Mouse (Mus musculus): Measurements from ENCODE around the gene Tmem259. TPM values are rescaled to one million over a fixed set of nuclear protein-coding genes. Genes with fewer than 3 reads are reported as not detected.

The Tmem259 gene
- total and polyA plus RNA-seq, 3 experiments, result 62.0 to 150 TPM; not detected in 1

GRCm38 (mm10) chr10:79977324-79977723, 6.8 kb downstream of the Tmem259 start:
- H3K9ac ChIP-seq (ENCODE audit: control insufficient read depth, low read depth, low read length, poor library complexity, severe bottlenecking), result no peak overlapping the region
- no peaks in the 10 kb centered on the region; a peak in 1 of 4 replicates for H3K36me3 ChIP-seq (ENCODE audit: control insufficient read depth in 1 of 2, insufficient read depth in 2 of 2, low read length in 2 of 2)
- no peaks in the 10 kb centered on the region for H3K9me3 ChIP-seq (replicated peaks; ENCODE audit: insufficient read depth, low read length)
- H3K27me3 ChIP-seq (ENCODE audit: control insufficient read depth in 1 of 2, insufficient read depth in 2 of 2, low read length in 2 of 2), result no peaks in the 10 kb centered on the region
- no peak overlapping the region for H3K4me3 ChIP-seq (ENCODE audit: control insufficient read depth in 1 of 2, insufficient read depth in 1 of 2, low read depth in 2 of 2, low read length in 2 of 2)
- no peak overlapping the region for H3K27ac ChIP-seq (ENCODE audit: control insufficient read depth, low read depth, low read length)
- H3K79me2 ChIP-seq (ENCODE audit: control insufficient read depth, insufficient read depth, low read length, poor library complexity), result peaks cover 14% of the 10 kb centered on the region; the same call in 1 of the 2 replicates
- no peak for TF ChIP-seq TCF12 (IDR thresholded peaks at IDR 0.05; ENCODE audit: low read depth, low read length)
- TF ChIP-seq MAZ (IDR thresholded peaks at IDR 0.05; ENCODE audit: low read depth, low read length), result no peak
- TF ChIP-seq E2F4 (IDR thresholded peaks at IDR 0.05; ENCODE audit: borderline replicate concordance, low read depth, low read length), result no peak
- TF ChIP-seq KAT2A (conservative IDR thresholded peaks at IDR 0.05; ENCODE audit: low read depth, low read length), result no peak
- TF ChIP-seq MAX (IDR thresholded peaks at IDR 0.05; ENCODE audit: low read length), result no peak
- no peak for TF ChIP-seq RCOR1 (IDR thresholded peaks at IDR 0.05; ENCODE audit: low read depth, low read length)
- no peak for DNase-seq (ENCODE audit: low read depth, low spot score)
- H3K4me1 ChIP-seq (ENCODE audit: control insufficient read depth in 1 of 2, insufficient read depth in 2 of 2, low read length in 2 of 2), result no peaks in the 10 kb centered on the region

- no peaks in the 10 kb centered on the region; a peak in 1 of 4 replicates for H3K36me3 ChIP-seq (ENCODE audit: control insufficient read depth in 1 of 2, insufficient read depth in 2 of 2, low read length in 2 of 2)
These were observed 7.4 kb downstream of the Tmem259 start for GRCm38 (mm10) chr10:79976722-79977107.

GRCm38 (mm10) chr10:79976071-79976721, 7.9 kb downstream of the Tmem259 start:
- TF ChIP-seq MAX (IDR thresholded peaks at IDR 0.05; ENCODE audit: low read length) (no peak), UBTF (IDR thresholded peaks at IDR 0.05; ENCODE audit: borderline replicate concordance, insufficient read depth, low read depth, low read length) (no peak), RAD21 (IDR thresholded peaks at IDR 0.05; ENCODE audit: low read depth, low read length) (no peak), MXI1 (IDR thresholded peaks at IDR 0.05; ENCODE audit: low read depth, low read length) (no peak), TCF12 (IDR thresholded peaks at IDR 0.05; ENCODE audit: low read depth, low read length) (no peak)
- Histone ChIP-seq H3K79me2 (ENCODE audit: control insufficient read depth, insufficient read depth, low read length, poor library complexity) (peaks cover 9% of the 10 kb centered on the region; the same call in 1 of the 2 replicates), H3K4me1 (ENCODE audit: control insufficient read depth in 1 of 2, insufficient read depth in 2 of 2, low read length in 2 of 2) (no peaks in the 10 kb centered on the region), H3K27ac (ENCODE audit: control insufficient read depth, low read depth, low read length) (no peak overlapping the region), H3K9me3 (replicated peaks; ENCODE audit: insufficient read depth, low read length) (no peaks in the 10 kb centered on the region), H3K4me3 (ENCODE audit: control insufficient read depth in 1 of 2, insufficient read depth in 1 of 2, low read depth in 2 of 2, low read length in 2 of 2) (no peak overlapping the region), H3K36me3 (ENCODE audit: control insufficient read depth in 1 of 2, insufficient read depth in 2 of 2, low read length in 2 of 2) (no peaks in the 10 kb centered on the region; a peak in 1 of 4 replicates), H3K27me3 (ENCODE audit: control insufficient read depth in 1 of 2, insufficient read depth in 2 of 2, low read length in 2 of 2) (no peaks in the 10 kb centered on the region), H3K9ac (ENCODE audit: control insufficient read depth, low read depth, low read length, poor library complexity, severe bottlenecking) (no peak overlapping the region)
- DNase-seq (ENCODE audit: low read depth, low spot score), result no peak

More at GRCm38 (mm10) chr10:79976722-79977107, 7.4 kb downstream of the Tmem259 start:
- H3K9me3 ChIP-seq (replicated peaks; ENCODE audit: insufficient read depth, low read length), result no peaks in the 10 kb centered on the region
- DNase-seq (ENCODE audit: low read depth, low spot score), result no peak
- no peaks in the 10 kb centered on the region for H3K4me1 ChIP-seq (ENCODE audit: control insufficient read depth in 1 of 2, insufficient read depth in 2 of 2, low read length in 2 of 2)
- no peak overlapping the region for H3K4me3 ChIP-seq (ENCODE audit: control insufficient read depth in 1 of 2, insufficient read depth in 1 of 2, low read depth in 2 of 2, low read length in 2 of 2)
- H3K27me3 ChIP-seq (ENCODE audit: control insufficient read depth in 1 of 2, insufficient read depth in 2 of 2, low read length in 2 of 2), result no peaks in the 10 kb centered on the region
- peaks cover 13% of the 10 kb centered on the region; the same call in 1 of the 2 replicates for H3K79me2 ChIP-seq (ENCODE audit: control insufficient read depth, insufficient read depth, low read length, poor library complexity)
- H3K27ac ChIP-seq (ENCODE audit: control insufficient read depth, low read depth, low read length), result no peak overlapping the region
- TF ChIP-seq MAX (IDR thresholded peaks at IDR 0.05; ENCODE audit: low read length) (no peak), SMC3 (IDR thresholded peaks at IDR 0.05; ENCODE audit: low read depth, low read length) (no peak), SIN3A (IDR thresholded peaks at IDR 0.05; ENCODE audit: low read length) (no peak), KAT2A (conservative IDR thresholded peaks at IDR 0.05; ENCODE audit: low read depth, low read length) (no peak), RAD21 (IDR thresholded peaks at IDR 0.05; ENCODE audit: low read depth, low read length) (no peak), TBP (IDR thresholded peaks at IDR 0.05; ENCODE audit: low read depth, low read length) (no peak)
- no peak overlapping the region for H3K9ac ChIP-seq (ENCODE audit: control insufficient read depth, low read depth, low read length, poor library complexity, severe bottlenecking)
